Mouse (Mus musculus) intestine, embryonic 14.5 days (tissue): ENCODE results near the gene C1qtnf7. TPM values are rescaled to one million over a fixed set of nuclear protein-coding genes. Genes with fewer than 3 reads are reported as not detected.

Experiments used
- ATAC-seq: fragments of 200-750 bp; cut with Nextera tagmentation; replicated peaks from 2 replicates; pipeline ENCODE4 v1.8.0; 2017; ENCODE audit warnings: low read depth, moderate number of reproducible peaks, moderate TSS enrichment, moderate library complexity; ENCODE audit not compliant: low FRiP score, low TSS enrichment
- DNase-seq: peaks from one replicate; pipeline ENCODE4 v3.0.0-alpha.2; 2018; ENCODE audit warnings: low spot score
- H3K27ac ChIP-seq: fragments of 300-500 bp; sonication (generic); 2 replicates; pipeline ENCODE4 v1.5.1; 2014; ENCODE audit warnings: low read depth, mild to moderate bottlenecking, control low read depth
- H3K27me3 ChIP-seq: fragments of 300-500 bp; sonication (generic); replicated peaks from 2 replicates; pipeline ENCODE4 v1.6.1; 2014; ENCODE audit warnings: low read length, control low read depth; ENCODE audit not compliant: control insufficient read depth, insufficient read depth
- H3K36me3 ChIP-seq: fragments of 300-500 bp; sonication (generic); 2 replicates; pipeline ENCODE4 v1.6.1; 2014; ENCODE audit warnings: low read length, control low read depth; ENCODE audit not compliant: control insufficient read depth, insufficient read depth
- H3K4me1 ChIP-seq: fragments of 300-500 bp; sonication (generic); replicated peaks from 2 replicates; pipeline ENCODE4 v1.6.1; 2014; ENCODE audit warnings: low read length, control low read depth, mixed read lengths; ENCODE audit not compliant: control insufficient read depth, insufficient read depth
- H3K4me2 ChIP-seq: fragments of 300-500 bp; sonication (generic); 2 replicates; pipeline ENCODE4 v1.6.1; 2014; ENCODE audit warnings: low read length
- H3K4me3 ChIP-seq: fragments of 300-500 bp; sonication (generic); 2 replicates; pipeline ENCODE4 v1.5.1; 2014; ENCODE audit warnings: low read depth, low read length, control low read depth, mixed read lengths
- H3K9ac ChIP-seq: fragments of 300-500 bp; sonication (generic); 2 replicates; pipeline ENCODE4 v1.6.1; 2014; ENCODE audit warnings: mild to moderate bottlenecking, low read length
- H3K9me3 ChIP-seq: fragments of 300-500 bp; sonication (generic); 2 replicates; pipeline ENCODE4 v1.6.1; 2016; ENCODE audit warnings: low read length, control low read depth; ENCODE audit not compliant: control insufficient read depth
- WGBS: fragments of 180-500 bp; shearing (Covaris S2); extraction: QIAGEN DNeasy Blood & Tissue Kit; methylation state at CpG from one replicate; pipeline ENCODE4 v1.1.7; 2014; 5-methylcytosine and 5-hydroxymethylcytosine counted together
- polyA plus RNA-seq: library from polyadenylated mRNA; unstranded; fragments of >200 nt; fragmentation: Nextera tagmentation; extraction: Ambion mirVana; gene quantifications from 2 replicates; pipeline ENCODE4 v1.2.1, GENCODE M21; 2014

The C1qtnf7 gene
- 6.7 and 6.8 TPM in 2 replicates for polyA plus RNA-seq

- 17% methylated on average over 15 of the region's 15 CpGs for WGBS
- peak within 1 kb of the TSS; percentile 17; the same call in 1 of the 2 replicates for H3K9ac ChIP-seq
- no peaks in the 10 kb centered on the region for H3K9me3 ChIP-seq
- H3K4me2 ChIP-seq, result peak within 1 kb of the TSS; percentile 44
- peak within 1 kb of the TSS; percentile 69 for H3K27ac ChIP-seq
- peak within 1 kb of the TSS; percentile 25 for H3K4me3 ChIP-seq
- H3K27me3 ChIP-seq, result no peaks in the 10 kb centered on the region
- no peaks in the 10 kb centered on the region for H3K36me3 ChIP-seq
- DNase-seq, result no peak
- H3K4me1 ChIP-seq, result peaks cover 10% of the 10 kb centered on the region
- peak; percentile 70; the same call in 1 of the 2 replicates for ATAC-seq
Observed at GRCm38 (mm10) chr5:43515401-43515976, at the start of gene C1qtnf7. TSS of gene C1qtnf7 (plus strand) at chr5:43515538.

- H3K4me3 ChIP-seq, result no peak overlapping the region
- no peak for ATAC-seq
- 74% methylated on average over 2 of the region's 2 CpGs for WGBS
- H3K27ac ChIP-seq, result no peak overlapping the region
- H3K4me2 ChIP-seq, result no peak overlapping the region
- 0 out of 2 replicates have a peak, but pooled peaks cover 5% of the 10 kb centered on the region for H3K4me1 ChIP-seq
- no peaks in the 10 kb centered on the region for H3K36me3 ChIP-seq
- no peaks in the 10 kb centered on the region for H3K9me3 ChIP-seq
- H3K27me3 ChIP-seq, result no peaks in the 10 kb centered on the region
- no peak overlapping the region for H3K9ac ChIP-seq
- DNase-seq, result no peak
Observed at GRCm38 (mm10) chr5:43466762-43467161, 48.6 kb upstream of the C1qtnf7 start.

DNA sequence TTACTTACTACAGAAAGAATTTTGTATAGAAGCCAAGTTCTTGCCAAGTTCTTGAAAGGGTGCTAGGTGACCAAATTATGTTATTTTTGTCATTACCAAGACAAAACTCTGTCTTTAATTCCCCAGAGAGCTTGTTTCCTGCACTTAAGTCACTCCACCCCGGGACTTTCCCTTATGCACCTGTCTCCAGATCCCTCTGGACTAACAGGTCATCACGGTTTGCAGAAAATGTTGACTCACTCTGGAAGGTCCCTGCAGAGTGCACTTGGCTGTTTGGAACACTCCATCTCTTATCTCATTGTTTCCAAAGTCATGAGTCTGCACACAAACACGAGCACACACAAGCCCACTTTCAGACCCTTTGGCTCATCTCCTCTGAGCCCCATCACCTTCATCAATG, 48.1 kb upstream of the C1qtnf7 start:
- Histone ChIP-seq H3K27me3 (no peaks in the 10 kb centered on the region), H3K4me2 (no peak overlapping the region), H3K27ac (no peak overlapping the region), H3K4me1 (0 out of 2 replicates have a peak, but pooled peaks cover 5% of the 10 kb centered on the region), H3K9me3 (no peaks in the 10 kb centered on the region), H3K9ac (no peak overlapping the region), H3K4me3 (no peak overlapping the region), H3K36me3 (no peaks in the 10 kb centered on the region)
- no peak for DNase-seq
- no peak for ATAC-seq
- 74% methylated on average over 3 of the region's 3 CpGs for WGBS

DNA sequence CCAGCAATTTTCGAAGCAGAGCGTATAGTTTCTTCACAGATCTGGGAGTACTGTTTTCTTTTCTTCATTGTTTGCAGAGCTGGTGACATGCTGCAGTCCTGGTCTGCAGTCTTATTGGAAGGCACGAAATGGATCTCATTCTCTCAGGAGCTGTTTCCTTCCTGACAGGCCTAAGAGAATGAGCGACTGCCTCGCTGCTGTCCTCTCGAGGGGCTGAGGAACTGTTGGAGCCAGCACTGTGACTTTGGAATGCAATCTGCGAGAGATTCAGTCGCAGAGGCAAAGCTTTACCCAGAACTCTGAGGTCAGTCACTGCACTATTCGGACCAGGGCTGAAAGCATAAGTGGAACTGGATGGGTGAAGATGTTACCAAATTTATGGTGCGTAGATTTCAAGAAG, 46.4 kb upstream of the C1qtnf7 start:
- Histone ChIP-seq H3K27me3 (no peaks in the 10 kb centered on the region), H3K9me3 (no peaks in the 10 kb centered on the region), H3K4me1 (0 out of 2 replicates have a peak, but pooled peaks cover 5% of the 10 kb centered on the region), H3K9ac (no peak overlapping the region), H3K27ac (no peak overlapping the region), H3K4me3 (no peak overlapping the region), H3K4me2 (no peak overlapping the region), H3K36me3 (no peaks in the 10 kb centered on the region)
- WGBS, result 37% methylated on average over 10 of the region's 10 CpGs
- ATAC-seq, result no peak
- DNase-seq, result no peak

DNA sequence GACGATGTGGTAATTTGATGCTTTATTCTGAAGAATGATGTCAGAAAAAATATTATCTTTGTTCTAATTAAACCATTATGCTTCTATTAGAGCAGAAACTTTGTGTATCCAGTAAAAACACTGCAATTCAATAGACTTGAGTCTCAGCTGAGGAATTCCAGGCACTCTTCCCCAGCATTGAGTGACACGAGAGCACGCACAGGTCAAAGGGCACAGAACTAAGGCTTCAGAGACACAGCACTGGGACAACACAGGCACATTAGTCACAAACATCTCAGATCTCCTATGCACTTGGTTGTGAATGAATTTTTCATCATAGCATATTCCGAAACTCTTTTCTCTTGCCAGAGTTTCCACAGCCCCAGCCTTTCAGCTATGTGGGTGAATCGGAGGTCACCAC, 37.4 kb upstream of the C1qtnf7 start:
- Histone ChIP-seq H3K9me3 (no peaks in the 10 kb centered on the region), H3K4me2 (no peak overlapping the region), H3K9ac (no peak overlapping the region), H3K4me3 (no peak overlapping the region), H3K36me3 (no peaks in the 10 kb centered on the region), H3K4me1 (no peaks in the 10 kb centered on the region), H3K27ac (no peak overlapping the region), H3K27me3 (no peaks in the 10 kb centered on the region)
- DNase-seq, result no peak
- no peak for ATAC-seq
- WGBS, result 50% methylated on average over 5 of the region's 5 CpGs

- Histone ChIP-seq H3K36me3 (no peaks in the 10 kb centered on the region), H3K9ac (no peak overlapping the region), H3K27ac (no peak overlapping the region), H3K4me1 (no peaks in the 10 kb centered on the region), H3K4me3 (no peak overlapping the region), H3K4me2 (no peak overlapping the region), H3K9me3 (no peaks in the 10 kb centered on the region), H3K27me3 (no peaks in the 10 kb centered on the region)
- ATAC-seq, result no peak
- WGBS, result 46% methylated on average over 3 of the region's 3 CpGs
- no peak for DNase-seq
Observed at GRCm38 (mm10) chr5:43480046-43480445, 35.3 kb upstream of the C1qtnf7 start.

DNA sequence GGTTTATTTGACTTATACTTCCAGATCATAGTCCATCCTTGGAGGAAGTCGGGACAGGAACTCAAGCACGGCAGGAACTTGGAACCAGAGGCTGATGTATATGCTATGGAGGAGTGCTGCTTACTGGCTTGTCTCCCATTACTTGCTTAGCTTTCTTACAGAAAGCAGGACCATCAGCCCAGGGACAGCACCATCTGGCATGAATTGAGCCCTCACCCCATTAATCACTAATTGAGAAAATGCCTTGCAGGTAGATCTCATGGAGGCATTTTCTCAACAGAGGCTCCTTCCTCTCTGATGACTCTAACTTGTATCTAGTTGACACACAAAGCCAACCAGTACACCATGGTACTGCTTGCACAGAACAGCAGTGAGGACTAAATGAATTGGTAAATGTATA, 34.6 kb upstream of the C1qtnf7 start:
- 60% methylated on average over 2 of the region's 2 CpGs for WGBS
- Histone ChIP-seq H3K27ac (no peak overlapping the region), H3K27me3 (no peaks in the 10 kb centered on the region), H3K4me2 (no peak overlapping the region), H3K4me3 (no peak overlapping the region), H3K36me3 (no peaks in the 10 kb centered on the region), H3K4me1 (no peaks in the 10 kb centered on the region), H3K9ac (no peak overlapping the region), H3K9me3 (no peaks in the 10 kb centered on the region)
- ATAC-seq (no peak), DNase-seq (no peak)

DNA sequence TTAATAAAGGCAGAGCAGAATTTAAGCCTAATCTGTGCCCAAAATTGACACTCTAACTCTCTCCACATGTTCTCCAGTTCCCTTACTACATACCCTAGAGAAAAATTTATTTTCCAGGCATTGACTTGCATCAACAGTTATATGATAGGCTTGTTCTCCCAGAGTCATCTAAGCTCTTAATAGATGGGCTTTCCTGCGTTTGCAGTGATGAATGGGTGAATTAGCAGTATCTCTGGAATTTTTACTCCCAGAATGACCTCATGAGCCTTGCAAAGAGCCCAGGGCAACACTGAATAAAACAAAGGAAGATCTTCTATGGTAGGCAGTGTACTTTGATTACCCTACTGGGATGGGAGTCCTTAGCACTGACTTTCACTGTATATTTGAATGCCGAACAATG, 33.5 kb upstream of the C1qtnf7 start:
- H3K4me3 ChIP-seq, result no peak overlapping the region
- H3K27me3 ChIP-seq, result no peaks in the 10 kb centered on the region
- H3K4me1 ChIP-seq, result no peaks in the 10 kb centered on the region
- H3K4me2 ChIP-seq, result no peak overlapping the region
- H3K9ac ChIP-seq, result no peak overlapping the region
- no peak for DNase-seq
- no peak for ATAC-seq
- WGBS, result 28% methylated on average over 2 of the region's 2 CpGs
- no peak overlapping the region for H3K27ac ChIP-seq
- H3K9me3 ChIP-seq, result no peaks in the 10 kb centered on the region
- H3K36me3 ChIP-seq, result no peaks in the 10 kb centered on the region

GRCm38 (mm10) chr5:43501887-43502286, 13.5 kb upstream of the C1qtnf7 start:
- H3K9ac ChIP-seq, result no peak overlapping the region
- no peaks in the 10 kb centered on the region for H3K4me1 ChIP-seq
- no peaks in the 10 kb centered on the region for H3K9me3 ChIP-seq
- H3K4me2 ChIP-seq, result no peak overlapping the region
- H3K4me3 ChIP-seq, result no peak overlapping the region
- 91% methylated on average over 1 of the region's 1 CpGs for WGBS
- no peaks in the 10 kb centered on the region for H3K36me3 ChIP-seq
- ATAC-seq (no peak), DNase-seq (peak; percentile 48)
- H3K27ac ChIP-seq, result no peak overlapping the region
- no peaks in the 10 kb centered on the region for H3K27me3 ChIP-seq
